8 mouse cellular contexts compared by ENCODE assay signal in the genomic region with DNA sequence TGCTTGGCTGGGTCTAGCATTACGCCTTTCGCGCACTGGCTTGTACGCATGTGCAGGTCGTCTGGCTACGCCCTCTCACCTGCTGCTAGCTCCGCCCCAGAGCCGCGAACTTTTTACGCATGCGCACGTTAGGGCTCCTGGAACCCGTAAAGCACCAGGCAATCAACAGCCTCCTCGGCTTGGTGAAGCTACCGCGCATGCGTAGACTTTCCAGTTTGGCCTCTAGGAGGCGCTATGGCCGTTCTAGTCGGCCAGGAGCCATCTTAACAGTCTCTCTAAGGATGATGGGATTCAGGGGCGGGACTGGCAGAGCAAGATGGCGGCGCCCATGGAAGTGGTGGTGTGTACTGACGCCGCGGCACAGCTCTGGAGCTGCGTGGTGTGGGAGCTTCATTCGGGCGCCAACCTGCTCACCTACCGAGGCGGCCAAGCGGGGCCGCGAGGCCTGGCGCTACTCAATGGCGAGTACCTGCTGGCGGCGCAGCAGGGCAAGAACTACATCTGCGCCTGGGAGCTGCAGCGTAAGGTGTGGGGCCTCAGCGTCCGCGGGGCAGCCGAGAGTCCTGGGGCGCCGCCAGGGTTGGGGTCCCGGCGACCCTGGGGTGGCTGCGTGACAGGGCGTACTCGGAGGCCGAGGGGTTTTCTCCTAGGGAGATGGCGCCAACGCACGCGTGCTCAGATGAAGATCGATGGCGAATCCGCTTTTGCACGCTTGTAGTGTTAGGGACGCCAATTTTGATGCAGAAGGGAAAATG. TPM values are rescaled to one million over a fixed set of nuclear protein-coding genes. Genes with fewer than 3 reads are reported as not detected.
DNase-seq lines count a peak whose midpoint lies in the region; ATAC-seq and TF ChIP-seq lines count a peak whose summit lies in the region.

A gene (plus strand): TSS at position 306 of the 755 bp plus-strand sequence.

- DNase-seq in G1E (ENCODE audit: low spot score): peak; percentile 94
- peak; percentile 99 for DNase-seq in cerebellum, adult 18-20 months
- peak; percentile 99 to 100 for DNase-seq in heart, postnatal 36 days
- DNase-seq in layer of hippocampus, adult 2 months (ENCODE audit: low spot score in 2 of 2): peak; percentile 100
- peak; percentile 100 for DNase-seq in lung, embryonic 14.5 days
- DNase-seq in thymus, adult 2 months: peak; percentile 99

- peaks cover 50% of the 10 kb centered on the region for H3K4me1 ChIP-seq in G1E (ENCODE audit: insufficient read depth, low read depth, low read length)
- peaks cover 8% of the 10 kb centered on the region for H3K4me1 ChIP-seq in forebrain, embryonic 16.5 days (replicated peaks; ENCODE audit: control insufficient read depth, insufficient read depth, low read length)
- H3K4me1 ChIP-seq in lung, embryonic 14.5 days (ENCODE audit: insufficient read depth): 0 out of 2 replicates have a peak, but pooled peaks cover 6% of the 10 kb centered on the region
- H3K4me1 ChIP-seq in olfactory bulb, adult 2 months (ENCODE audit: control insufficient read depth, insufficient read depth, low read length): peaks cover 6% of the 10 kb centered on the region; the same call in 1 of the 2 replicates
- H3K4me1 ChIP-seq in thymus, adult 2 months (replicated peaks; ENCODE audit: control insufficient read depth, insufficient read depth, low read length): peaks cover 8% of the 10 kb centered on the region

- H3K36me3 ChIP-seq in G1E (replicated peaks): peaks cover 47% of the 10 kb centered on the region
- H3K36me3 ChIP-seq in forebrain, embryonic 16.5 days (ENCODE audit: control insufficient read depth, insufficient read depth): peaks cover 3% of the 10 kb centered on the region; the same call in 1 of the 2 replicates
- H3K36me3 ChIP-seq in lung, embryonic 14.5 days (ENCODE audit: insufficient read depth): peaks cover 37% of the 10 kb centered on the region
- no peaks in the 10 kb centered on the region; the same call in 1 of the 2 replicates for H3K36me3 ChIP-seq in thymus, adult 2 months (ENCODE audit: control insufficient read depth, insufficient read depth, low read length)

- H3K27me3 ChIP-seq in G1E (ENCODE audit: insufficient read depth, low read length): peaks cover 7% of the 10 kb centered on the region; the same call in 1 of the 2 replicates
- H3K27me3 ChIP-seq in forebrain, embryonic 16.5 days (replicated peaks; ENCODE audit: control insufficient read depth, insufficient read depth, low read length): no peaks in the 10 kb centered on the region
- H3K27me3 ChIP-seq in lung, embryonic 14.5 days (ENCODE audit: insufficient read depth, low read length): no peaks in the 10 kb centered on the region
- H3K27me3 ChIP-seq in thymus, adult 2 months (ENCODE audit: control insufficient read depth, insufficient read depth, low read length): no peaks in the 10 kb centered on the region

- H3K9ac ChIP-seq in forebrain, embryonic 16.5 days (replicated peaks; ENCODE audit: low read depth, low read length): peak within 1 kb of the TSS; percentile 82
- H3K9ac ChIP-seq in lung, embryonic 14.5 days: peak within 1 kb of the TSS; percentile 84

- peak within 1 kb of the TSS; percentile 71 for H3K27ac ChIP-seq in forebrain, embryonic 16.5 days (ENCODE audit: low read length)
- peak within 1 kb of the TSS; percentile 89 for H3K27ac ChIP-seq in layer of hippocampus, adult 2 months
- peak within 1 kb of the TSS; percentile 58; the same call in 1 of the 2 replicates for H3K27ac ChIP-seq in lung, embryonic 14.5 days (ENCODE audit: low read depth)
- no peak within 1 kb of the TSS for H3K27ac ChIP-seq in olfactory bulb, adult 2 months (ENCODE audit: insufficient read depth, low read depth, low read length)
- H3K27ac ChIP-seq in thymus, adult 2 months (ENCODE audit: control insufficient read depth, insufficient read depth, low read length): no peak within 1 kb of the TSS

- WGBS in forebrain, embryonic 16.5 days: under 1% methylated on average over 61 of the region's 61 CpGs
- WGBS in lung, embryonic 14.5 days: under 1% methylated on average over 61 of the region's 61 CpGs
- under 1% methylated on average over 61 of the region's 61 CpGs for WGBS in olfactory bulb, adult 2 months
- WGBS in thymus, adult 2 months: under 1% methylated on average over 61 of the region's 61 CpGs

- TF ChIP-seq POLR2A in olfactory bulb, adult 2 months (IDR thresholded peaks at IDR 0.05; ENCODE audit: insufficient read depth, low read depth, low read length): peak; percentile 49; the same call in 1 of the 2 replicates
- peak; percentile 58 for TF ChIP-seq POLR2A in thymus, adult 2 months (IDR thresholded peaks at IDR 0.05; ENCODE audit: control insufficient read depth, extremely low read depth, insufficient read depth, low read length, poor library complexity)

- H3K4me3 ChIP-seq in G1E (ENCODE audit: low read depth, low read length): peak within 1 kb of the TSS; percentile 96
- peak within 1 kb of the TSS; percentile 97 for H3K4me3 ChIP-seq in forebrain, embryonic 16.5 days (replicated peaks; ENCODE audit: low read length)
- H3K4me3 ChIP-seq in layer of hippocampus, adult 2 months: peak within 1 kb of the TSS; percentile 99
- peak within 1 kb of the TSS; percentile 99 for H3K4me3 ChIP-seq in lung, embryonic 14.5 days (ENCODE audit: low read depth, low read length)
- peak within 1 kb of the TSS; percentile 98 for H3K4me3 ChIP-seq in olfactory bulb, adult 2 months (ENCODE audit: insufficient read depth, low read depth, low read length)
- peak within 1 kb of the TSS; percentile 74 for H3K4me3 ChIP-seq in thymus, adult 2 months (ENCODE audit: control insufficient read depth, insufficient read depth, low read length)

- ATAC-seq in G1E (ENCODE audit: extremely low read depth, insufficient number of reproducible peaks, low FRiP score, poor library complexity, severe bottlenecking): peak; percentile 93
- peak; percentile 98 for ATAC-seq in forebrain, embryonic 16.5 days
- peak; percentile 95 for ATAC-seq in lung, embryonic 14.5 days (ENCODE audit: insufficient read depth)

- intact Hi-C loops in heart, postnatal 36 days (cut with DNase I): loop anchor here (2.0 kb wide), 3 partner anchors 67 to 183 kb away; a partner anchor contains a TSS

- peak; percentile 79 for TF ChIP-seq CTCF in G1E (IDR thresholded peaks at IDR 0.05; ENCODE audit: low read depth, low read length)
- peak; percentile 93 for TF ChIP-seq CTCF in layer of hippocampus, adult 2 months (conservative IDR thresholded peaks at IDR 0.05)
- TF ChIP-seq CTCF in lung, embryonic 14.5 days (IDR thresholded peaks at IDR 0.05; ENCODE audit: low read depth): peak; percentile 99
- TF ChIP-seq CTCF in olfactory bulb, adult 2 months (IDR thresholded peaks at IDR 0.05; ENCODE audit: insufficient read depth, low read depth, low read length): peak; percentile 65; the same call in 1 of the 2 replicates
- peak; percentile 95 for TF ChIP-seq CTCF in thymus, adult 2 months (IDR thresholded peaks at IDR 0.05; ENCODE audit: borderline replicate concordance, control insufficient read depth, extremely low read depth, insufficient read depth, low read length, poor library complexity)

- no peaks in the 10 kb centered on the region for H3K9me3 ChIP-seq in G1E (replicated peaks)
- no peaks in the 10 kb centered on the region for H3K9me3 ChIP-seq in forebrain, embryonic 16.5 days (ENCODE audit: control insufficient read depth, low read length)
- H3K9me3 ChIP-seq in lung, embryonic 14.5 days (ENCODE audit: low read depth, low read length): no peaks in the 10 kb centered on the region

- H3K4me2 ChIP-seq in forebrain, embryonic 16.5 days (ENCODE audit: low read length): peak within 1 kb of the TSS; percentile 87
- peak within 1 kb of the TSS; percentile 89 for H3K4me2 ChIP-seq in lung, embryonic 14.5 days

RNA-seq across cellular contexts. Expression of the gene that starts here (rescaled TPM):
- total RNA-seq in G1E (2014; fragmentation: Nextera tagmentation) (28.5 and 37.3 TPM in 2 replicates), G1E (2017) (34.4 and 34.6 TPM in 2 replicates)
- polyA plus RNA-seq in G1E (2012): 69.0 and 69.5 TPM in 2 replicates
- polyA plus RNA-seq in forebrain, embryonic 16.5 days (2015; fragmentation: Nextera tagmentation; extraction: Ambion mirVana): 81.8 and 97.7 TPM in 2 replicates
- total RNA-seq in heart, postnatal 36 days (2021): 10 to 100 TPM; 25.6 to 28.8 TPM
- 10 to 100 TPM; 44.8 to 47.0 TPM for total RNA-seq in layer of hippocampus, adult 2 months (2021)
- 113 and 124 TPM in 2 replicates for polyA plus RNA-seq in lung, embryonic 14.5 days (2014; fragmentation: Nextera tagmentation; extraction: Ambion mirVana)
- not detected in 2 replicates for polyA plus RNA-seq in olfactory bulb, adult 2 months (2012; ENCODE audit: insufficient read depth, insufficient read length, low replicate concordance, missing spikeins)
- 68.1 and 74.5 TPM in 2 replicates for polyA plus RNA-seq in thymus, adult 2 months (2012; rRNA removed)

Comparison
In these comparisons a context has a peak if more than half of its experiments do, and no peak if none do; other contexts are left out.
1. H3K27ac ChIP-seq: peak in forebrain, embryonic 16.5 days (single experiment), layer of hippocampus, adult 2 months (single experiment) and lung, embryonic 14.5 days (single experiment); none in olfactory bulb, adult 2 months (single experiment) and thymus, adult 2 months (single experiment).
2. Peak in every context shown above with its lines, with median percentiles within 50 percentile points of each other: ATAC-seq, DNase-seq, H3K4me3 ChIP-seq and CTCF ChIP-seq.